In the genomic region with DNA sequence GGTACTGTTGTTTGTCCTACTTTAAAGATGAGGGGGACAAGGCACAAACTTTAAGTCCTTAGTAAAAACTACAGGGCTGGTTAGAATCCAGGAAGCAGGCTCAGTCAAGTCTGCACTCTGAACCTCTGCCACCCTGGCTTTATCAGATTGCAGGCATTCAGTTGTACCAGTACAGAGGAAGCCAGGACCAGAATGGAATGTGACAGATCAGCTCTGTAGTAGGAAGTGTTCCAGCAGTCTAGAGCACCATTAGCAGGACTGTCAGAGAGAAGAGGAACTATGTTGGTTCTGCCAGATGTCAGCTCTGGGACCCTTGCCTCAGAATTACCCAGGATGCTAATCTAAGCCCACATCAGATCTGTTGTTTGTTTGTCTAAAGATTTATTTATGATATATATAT, we compare ENCODE assay signal across 18 mouse cellular contexts. TPM values are rescaled to one million over a fixed set of nuclear protein-coding genes. Genes with fewer than 3 reads are reported as not detected.
DNase-seq lines count a peak whose midpoint lies in the region; ATAC-seq and TF ChIP-seq lines count a peak whose summit lies in the region.
"Had no signal": no experiment of that assay in that cellular context is flagged by ENCODE, and none has a peak within 500 bp of the region (broad histone marks: within the 10 kb centered on the region; RNA-seq: fewer than 3 reads in every experiment).

No protein-coding gene starts in this region.

- no peak overlapping the region for H3K4me3 ChIP-seq in heart, embryonic 16.5 days (ENCODE audit: low read length)
- H3K4me3 ChIP-seq in lung, postnatal 0 days (ENCODE audit: low read depth, low read length) = no peak overlapping the region
- H3K4me3 ChIP-seq in intestine, embryonic 16.5 days (ENCODE audit: low read length) = no peak overlapping the region
- no peak overlapping the region for H3K4me3 ChIP-seq in forebrain, embryonic 11.5 days (ENCODE audit: low read depth, low read length)
- H3K4me3 ChIP-seq in forebrain, embryonic 10.5 days = no peak overlapping the region
- H3K4me3 ChIP-seq: embryonic facial prominence, embryonic 15.5 days; hindbrain, embryonic 12.5 days; midbrain, embryonic 10.5 days; myocyte had no signal

- no peaks in the 10 kb centered on the region for H3K9me3 ChIP-seq in heart, embryonic 16.5 days (replicated peaks; ENCODE audit: control insufficient read depth, low read length)
- no peaks in the 10 kb centered on the region for H3K9me3 ChIP-seq in lung, postnatal 0 days (ENCODE audit: low read length)
- H3K9me3 ChIP-seq in intestine, embryonic 16.5 days (ENCODE audit: control insufficient read depth, low read length) = no peaks in the 10 kb centered on the region
- H3K9me3 ChIP-seq in forebrain, embryonic 11.5 days (ENCODE audit: control insufficient read depth, low read length) = no peaks in the 10 kb centered on the region
- no peaks in the 10 kb centered on the region for H3K9me3 ChIP-seq in forebrain, embryonic 10.5 days
- H3K9me3 ChIP-seq: embryonic facial prominence, embryonic 15.5 days; hindbrain, embryonic 12.5 days; midbrain, embryonic 10.5 days had no signal

- no peak overlapping the region for H3K4me2 ChIP-seq in heart, embryonic 16.5 days (ENCODE audit: low read depth, low read length)
- no peak overlapping the region for H3K4me2 ChIP-seq in lung, postnatal 0 days (replicated peaks; ENCODE audit: low read depth, low read length)
- no peak overlapping the region for H3K4me2 ChIP-seq in intestine, embryonic 16.5 days (ENCODE audit: low read depth, low read length)
- H3K4me2 ChIP-seq in forebrain, embryonic 11.5 days (ENCODE audit: low read depth, low read length, severe bottlenecking) = no peak overlapping the region
- H3K4me2 ChIP-seq: embryonic facial prominence, embryonic 15.5 days; hindbrain, embryonic 12.5 days had no signal

- no peak for DNase-seq in heart, postnatal 25 days (ENCODE audit: low spot score)
- DNase-seq in lung, postnatal 0 days (ENCODE audit: low spot score) = peak; percentile 36
- no peak for DNase-seq in lung, postnatal 4 days
- DNase-seq in skeletal muscle tissue, adult 2 months (ENCODE audit: low read depth, low spot score) = peak; percentile 9
- no peak for DNase-seq in forebrain, embryonic 11.5 days (ENCODE audit: low spot score)
- no peak for DNase-seq in forebrain, embryonic 10.5 days (ENCODE audit: extremely low spot score, low spot score)
- DNase-seq: cerebellum, postnatal 36 days; gastrocnemius, postnatal 36 days; thymus, postnatal 25 days had no signal

- TF ChIP-seq CTCF in lung, postnatal 0 days (IDR thresholded peaks at IDR 0.05) = no peak

- H3K9ac ChIP-seq in heart, embryonic 16.5 days (ENCODE audit: low read length) = no peak overlapping the region
- H3K9ac ChIP-seq in lung, postnatal 0 days (replicated peaks; ENCODE audit: low read depth) = no peak overlapping the region
- no peak overlapping the region for H3K9ac ChIP-seq in intestine, embryonic 16.5 days (ENCODE audit: low read depth, low read length)
- H3K9ac ChIP-seq in forebrain, embryonic 11.5 days (ENCODE audit: low read length) = no peak overlapping the region
- H3K9ac ChIP-seq: embryonic facial prominence, embryonic 15.5 days; hindbrain, embryonic 12.5 days; liver, embryonic 14.5 days had no signal

- ATAC-seq in heart, embryonic 16.5 days (replicated peaks; ENCODE audit: extremely low read depth, insufficient read depth, low FRiP score) = no peak
- ATAC-seq in lung, postnatal 0 days = no peak
- ATAC-seq in intestine, embryonic 16.5 days = peak; percentile 58; the same call in 1 of the 2 replicates
- no peak for ATAC-seq in forebrain, embryonic 11.5 days (replicated peaks; ENCODE audit: low FRiP score)
- ATAC-seq: forebrain, embryonic 16.5 days; Patski had no signal

- TF ChIP-seq EP300 in lung, postnatal 0 days (IDR thresholded peaks at IDR 0.05) = 0 out of 2 replicates have a peak, but pooled peaks have one; percentile 23

- intact Hi-C loops in heart, postnatal 25 days (cut with DNase I) = no loop called here

- H3K27me3 ChIP-seq in heart, embryonic 16.5 days (ENCODE audit: control insufficient read depth, insufficient read depth, low read length) = no peaks in the 10 kb centered on the region
- no peaks in the 10 kb centered on the region for H3K27me3 ChIP-seq in lung, postnatal 0 days (replicated peaks; ENCODE audit: insufficient read depth, low read length)
- no peaks in the 10 kb centered on the region for H3K27me3 ChIP-seq in intestine, embryonic 16.5 days (replicated peaks; ENCODE audit: control insufficient read depth, insufficient read depth, low read length)
- H3K27me3 ChIP-seq in forebrain, embryonic 11.5 days (ENCODE audit: control insufficient read depth, insufficient read depth, low read length) = no peaks in the 10 kb centered on the region
- no peaks in the 10 kb centered on the region for H3K27me3 ChIP-seq in forebrain, embryonic 10.5 days (ENCODE audit: poor library complexity, severe bottlenecking)
- H3K27me3 ChIP-seq: embryonic facial prominence, embryonic 15.5 days; hindbrain, embryonic 12.5 days; Patski had no signal

- peaks cover 4% of the 10 kb centered on the region for H3K4me1 ChIP-seq in heart, embryonic 16.5 days (ENCODE audit: control insufficient read depth, insufficient read depth, low read length)
- H3K4me1 ChIP-seq in lung, postnatal 0 days (ENCODE audit: insufficient read depth, low read depth, low read length) = no peaks in the 10 kb centered on the region
- peaks cover 3% of the 10 kb centered on the region; the same call in 1 of the 2 replicates for H3K4me1 ChIP-seq in intestine, embryonic 16.5 days (ENCODE audit: control insufficient read depth, insufficient read depth, low read length)
- H3K4me1 ChIP-seq in forebrain, embryonic 11.5 days (replicated peaks; ENCODE audit: control insufficient read depth, insufficient read depth, low read length) = no peaks in the 10 kb centered on the region
- peaks cover under 1% of the 10 kb centered on the region for H3K4me1 ChIP-seq in forebrain, embryonic 10.5 days
- H3K4me1 ChIP-seq: embryonic facial prominence, embryonic 15.5 days; hindbrain, embryonic 12.5 days had no signal

- peaks cover 8% of the 10 kb centered on the region for H3K36me3 ChIP-seq in heart, embryonic 16.5 days (ENCODE audit: control insufficient read depth, insufficient read depth)
- H3K36me3 ChIP-seq in lung, postnatal 0 days (ENCODE audit: insufficient read depth, low read length) = peaks cover 4% of the 10 kb centered on the region; the same call in 1 of the 2 replicates
- H3K36me3 ChIP-seq in intestine, embryonic 16.5 days (ENCODE audit: control insufficient read depth, insufficient read depth, low read length) = no peaks in the 10 kb centered on the region; the same call in 1 of the 2 replicates
- no peaks in the 10 kb centered on the region for H3K36me3 ChIP-seq in forebrain, embryonic 11.5 days (ENCODE audit: control insufficient read depth, insufficient read depth, low read length)
- peaks cover 49% of the 10 kb centered on the region for H3K36me3 ChIP-seq in forebrain, embryonic 10.5 days (replicated peaks)

- peak overlapping the region; percentile 5; the same call in 1 of the 2 replicates for H3K27ac ChIP-seq in heart, embryonic 16.5 days (ENCODE audit: low read length)
- no peak overlapping the region for H3K27ac ChIP-seq in lung, postnatal 0 days (ENCODE audit: low read length)
- no peak overlapping the region for H3K27ac ChIP-seq in intestine, embryonic 16.5 days (ENCODE audit: low read length)
- H3K27ac ChIP-seq in forebrain, embryonic 11.5 days (ENCODE audit: low read depth, low read length) = no peak overlapping the region
- H3K27ac ChIP-seq in forebrain, embryonic 10.5 days = no peak overlapping the region
- H3K27ac ChIP-seq: embryonic facial prominence, embryonic 15.5 days; hindbrain, embryonic 12.5 days; liver, embryonic 14.5 days; midbrain, embryonic 10.5 days had no signal

RNA-seq across cellular contexts. Expression of a gene that starts 6.1 kb away (rescaled TPM):
- 28.4 and 32.1 TPM in 2 replicates for polyA plus RNA-seq in heart, embryonic 16.5 days (2015; fragmentation: Nextera tagmentation; extraction: Ambion mirVana)
- total RNA-seq in heart, postnatal 25 days (2021) = 10 to 100 TPM; 13.3 to 13.7 TPM
- polyA plus RNA-seq in lung, postnatal 0 days (2015; fragmentation: Nextera tagmentation; extraction: Ambion mirVana) = 36.4 and 37.7 TPM in 2 replicates
- 36.1 and 37.6 TPM in 2 replicates for polyA plus RNA-seq in intestine, embryonic 16.5 days (2015; fragmentation: Nextera tagmentation; extraction: Ambion mirVana)
- 54.9 and 56.6 TPM in 2 replicates for polyA plus RNA-seq in forebrain, embryonic 11.5 days (2014; fragmentation: Nextera tagmentation; extraction: Ambion mirVana)
- polyA plus RNA-seq in forebrain, embryonic 10.5 days (2016; fragmentation: Nextera tagmentation; extraction: Ambion mirVana) = 42.8 and 52.6 TPM in 2 replicates

RNA-seq across cellular contexts. Expression of a gene that starts 6.2 kb away (rescaled TPM):
- polyA plus RNA-seq in heart, embryonic 16.5 days (2015; fragmentation: Nextera tagmentation; extraction: Ambion mirVana) = 65.3 and 68.4 TPM in 2 replicates
- total RNA-seq in heart, postnatal 25 days (2021) = 10 to 100 TPM; 39.1 to 41.9 TPM
- 62.7 and 71.9 TPM in 2 replicates for polyA plus RNA-seq in lung, postnatal 0 days (2015; fragmentation: Nextera tagmentation; extraction: Ambion mirVana)
- polyA plus RNA-seq in intestine, embryonic 16.5 days (2015; fragmentation: Nextera tagmentation; extraction: Ambion mirVana) = 89.6 and 90.5 TPM in 2 replicates
- polyA plus RNA-seq in forebrain, embryonic 11.5 days (2014; fragmentation: Nextera tagmentation; extraction: Ambion mirVana) = 50.8 and 54.5 TPM in 2 replicates
- 64.5 and 65.6 TPM in 2 replicates for polyA plus RNA-seq in forebrain, embryonic 10.5 days (2016; fragmentation: Nextera tagmentation; extraction: Ambion mirVana)

Comparison
In these comparisons a context has a peak if more than half of its experiments do, and no peak if none do; other contexts are left out.
1. DNase-seq: peak in lung, postnatal 0 days (single experiment) and skeletal muscle tissue, adult 2 months (single experiment); none in heart, postnatal 25 days (single experiment), lung, postnatal 4 days (0 of 2), forebrain, embryonic 11.5 days (single experiment) and forebrain, embryonic 10.5 days (single experiment).